Mouse (Mus musculus) embryonic fibroblast, embryonic 13.5 days (primary cell): ENCODE data around the gene Mex3d.
A peak's percentile ranks its signal among the peaks of the same experiment; 100 is the strongest.

Source experiments
- CTCF ChIP-seq: IDR thresholded peaks from 2 replicates; pipeline ENCODE4 v1.5.1; 2011; ENCODE audit warnings: mild to moderate bottlenecking, control low read depth, low read length, moderate library complexity, borderline replicate concordance; ENCODE audit not compliant: insufficient read depth
- POLR2A ChIP-seq: IDR thresholded peaks from 2 replicates; pipeline ENCODE4 v1.6.1; 2011; ENCODE audit warnings: low read depth, mild to moderate bottlenecking, control low read depth, low read length, moderate library complexity

DNA sequence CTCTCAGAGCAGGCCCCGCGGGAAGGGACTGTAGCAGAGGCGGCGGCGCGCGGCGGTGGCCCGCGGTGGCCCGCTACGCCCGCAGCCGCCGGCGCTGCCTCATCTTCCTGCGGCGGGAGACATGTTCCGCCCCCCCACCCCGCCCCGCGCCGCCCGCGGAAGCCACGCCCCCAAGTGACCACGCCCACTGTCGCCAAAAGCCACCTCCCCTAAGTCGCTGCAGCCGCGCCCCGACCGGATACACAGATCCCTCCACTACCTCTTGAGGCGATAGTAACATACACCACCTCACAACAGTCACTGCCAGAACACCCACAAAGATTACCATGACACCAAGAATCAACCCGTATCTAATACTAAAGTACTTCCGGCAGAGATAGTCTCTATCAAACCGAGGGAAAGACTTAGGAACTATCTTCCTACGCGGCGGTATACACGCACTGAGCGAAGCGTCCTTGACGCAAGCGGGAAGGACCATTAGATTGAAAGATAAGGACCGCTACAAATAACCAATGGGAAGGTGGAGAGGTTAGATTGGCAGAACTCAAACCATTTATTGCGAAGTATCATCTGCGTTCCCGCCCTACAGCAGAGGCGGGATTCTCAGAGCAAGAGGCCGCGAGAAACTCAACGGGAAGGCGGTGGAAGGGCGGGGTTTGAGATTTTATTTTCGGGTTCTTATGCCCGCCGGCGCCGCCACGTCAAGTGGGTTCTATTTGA lies 46.2 kb upstream of the Mex3d start, which contains the start of gene Tcf3:
- peak; percentile 66 for TF ChIP-seq POLR2A
- TF ChIP-seq CTCF, result no peak
